Mouse (Mus musculus): ENCODE results near the gene Dtnb. TPM values are rescaled to one million over a fixed set of nuclear protein-coding genes. Genes with fewer than 3 reads are reported as not detected.
"Not testable (repeated sequence)": the region's sequence is repeated elsewhere in the genome, so short reads cannot be mapped to it uniquely, and the experiment has no call there.

Gene Dtnb
- polyA plus RNA-seq, 1 experiment, result 15.9 TPM

DNA sequence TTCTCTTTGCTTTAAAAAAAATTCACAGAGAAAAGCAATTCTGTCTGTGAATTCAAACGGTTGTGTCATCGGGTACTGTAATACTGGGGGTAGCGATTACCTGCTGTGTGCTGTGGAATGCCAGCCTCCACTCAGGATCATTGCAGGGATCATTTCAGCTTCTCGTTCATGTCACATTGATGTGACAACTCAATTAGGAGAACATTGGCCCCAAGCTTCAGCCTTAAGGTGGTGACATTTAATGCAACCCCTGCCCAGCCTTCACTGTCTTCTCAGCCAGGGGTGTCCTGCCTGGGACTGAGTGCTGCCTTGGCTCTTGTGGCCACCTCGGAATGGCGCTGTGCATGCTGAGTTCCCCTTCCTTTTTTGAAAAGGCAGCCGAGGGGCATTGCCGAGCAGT lies 101.7 kb downstream of the Dtnb start:
- WGBS, result 89% methylated on average over 8 of the region's 8 CpGs
- H3K27me3 ChIP-seq (ENCODE audit: control insufficient read depth, insufficient read depth, low read length), result no peaks in the 10 kb centered on the region
- H3K4me1 ChIP-seq (ENCODE audit: control insufficient read depth, insufficient read depth, insufficient read length, low read length), result no peaks in the 10 kb centered on the region
- H3K4me3 ChIP-seq (ENCODE audit: low read depth, low read length), result no peak overlapping the region
- no peaks in the 10 kb centered on the region for H3K36me3 ChIP-seq (ENCODE audit: control insufficient read depth, insufficient read depth, low read length)
- H3K27ac ChIP-seq (ENCODE audit: insufficient read depth, low read depth, low read length), result no peak overlapping the region
- TF ChIP-seq POLR2A (IDR thresholded peaks at IDR 0.05; ENCODE audit: low read depth, low read length), result no peak
- TF ChIP-seq CTCF (IDR thresholded peaks at IDR 0.05; ENCODE audit: extremely low read depth, insufficient read length, insufficient replicate concordance, low read depth, low read length), result no peak

GRCm38 (mm10) chr12:3674913-3675312 lies 102.7 kb downstream of the Dtnb start:
- WGBS, result 89% methylated on average over 9 of the region's 9 CpGs
- no peaks in the 10 kb centered on the region for H3K4me1 ChIP-seq (ENCODE audit: control insufficient read depth, insufficient read depth, insufficient read length, low read length)
- H3K4me3 ChIP-seq (ENCODE audit: low read depth, low read length), result no peak overlapping the region
- TF ChIP-seq POLR2A (IDR thresholded peaks at IDR 0.05; ENCODE audit: low read depth, low read length) (no peak), CTCF (IDR thresholded peaks at IDR 0.05; ENCODE audit: extremely low read depth, insufficient read length, insufficient replicate concordance, low read depth, low read length) (no peak)
- H3K36me3 ChIP-seq (ENCODE audit: control insufficient read depth, insufficient read depth, low read length), result no peaks in the 10 kb centered on the region
- no peaks in the 10 kb centered on the region for H3K27me3 ChIP-seq (ENCODE audit: control insufficient read depth, insufficient read depth, low read length)
- no peak overlapping the region for H3K27ac ChIP-seq (ENCODE audit: insufficient read depth, low read depth, low read length)

- TF ChIP-seq CTCF (IDR thresholded peaks at IDR 0.05; ENCODE audit: extremely low read depth, insufficient read length, insufficient replicate concordance, low read depth, low read length), result no peak
- TF ChIP-seq POLR2A (IDR thresholded peaks at IDR 0.05; ENCODE audit: low read depth, low read length), result no peak
- H3K4me3 ChIP-seq (ENCODE audit: low read depth, low read length), result no peak overlapping the region
- H3K4me1 ChIP-seq (ENCODE audit: control insufficient read depth, insufficient read depth, insufficient read length, low read length), result no peaks in the 10 kb centered on the region
- WGBS, result 86% methylated on average over 5 of the region's 5 CpGs
- H3K27ac ChIP-seq (ENCODE audit: insufficient read depth, low read depth, low read length), result no peak overlapping the region
- H3K36me3 ChIP-seq (ENCODE audit: control insufficient read depth, insufficient read depth, low read length), result no peaks in the 10 kb centered on the region
- no peaks in the 10 kb centered on the region for H3K27me3 ChIP-seq (ENCODE audit: control insufficient read depth, insufficient read depth, low read length)
These were observed 108.5 kb downstream of the Dtnb start for GRCm38 (mm10) chr12:3680721-3681120.

DNA sequence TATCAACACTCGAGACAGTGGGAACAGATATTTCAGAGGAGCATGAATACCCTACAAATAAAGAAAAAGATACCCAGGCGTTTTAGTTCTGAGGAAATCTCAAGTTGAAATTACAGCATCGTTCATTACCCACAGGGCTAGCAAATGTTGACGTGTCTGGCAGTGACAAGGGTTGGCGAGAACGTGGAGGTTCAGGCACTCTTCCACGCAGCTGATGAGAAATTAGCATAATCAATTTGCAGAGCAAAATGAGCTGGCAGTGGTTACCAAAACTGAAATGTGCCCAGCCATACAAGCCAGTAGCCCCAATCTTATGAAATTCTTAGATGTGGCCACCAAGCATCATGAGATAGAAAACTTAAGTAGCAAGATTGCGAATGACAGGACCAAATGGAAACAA lies 110.9 kb downstream of the Dtnb start:
- WGBS, result 86% methylated on average over 8 of the region's 8 CpGs
- Histone ChIP-seq H3K27me3 (ENCODE audit: control insufficient read depth, insufficient read depth, low read length) (no peaks in the 10 kb centered on the region), H3K36me3 (ENCODE audit: control insufficient read depth, insufficient read depth, low read length) (no peaks in the 10 kb centered on the region), H3K27ac (ENCODE audit: insufficient read depth, low read depth, low read length) (no peak overlapping the region), H3K4me3 (ENCODE audit: low read depth, low read length) (no peak overlapping the region), H3K4me1 (ENCODE audit: control insufficient read depth, insufficient read depth, insufficient read length, low read length) (no peaks in the 10 kb centered on the region)
- TF ChIP-seq POLR2A (IDR thresholded peaks at IDR 0.05; ENCODE audit: low read depth, low read length) (no peak), CTCF (IDR thresholded peaks at IDR 0.05; ENCODE audit: extremely low read depth, insufficient read length, insufficient replicate concordance, low read depth, low read length) (no peak)

- H3K36me3 ChIP-seq (ENCODE audit: control insufficient read depth, insufficient read depth, low read length), result no peaks in the 10 kb centered on the region
- no peak overlapping the region for H3K4me3 ChIP-seq (ENCODE audit: low read depth, low read length)
- H3K4me1 ChIP-seq (ENCODE audit: control insufficient read depth, insufficient read depth, insufficient read length, low read length), result no peaks in the 10 kb centered on the region
- 74% methylated on average over 7 of the region's 7 CpGs for WGBS
- TF ChIP-seq POLR2A (IDR thresholded peaks at IDR 0.05; ENCODE audit: low read depth, low read length) (no peak), CTCF (IDR thresholded peaks at IDR 0.05; ENCODE audit: extremely low read depth, insufficient read length, insufficient replicate concordance, low read depth, low read length) (no peak)
- no peaks in the 10 kb centered on the region for H3K27me3 ChIP-seq (ENCODE audit: control insufficient read depth, insufficient read depth, low read length)
- H3K27ac ChIP-seq (ENCODE audit: insufficient read depth, low read depth, low read length), result no peak overlapping the region
These were observed 114.3 kb downstream of the Dtnb start for GRCm38 (mm10) chr12:3686419-3686940.

GRCm38 (mm10) chr12:3690926-3691529 lies 118.8 kb downstream of the Dtnb start:
- H3K27me3 ChIP-seq (ENCODE audit: control insufficient read depth, insufficient read depth, low read length); H3K4me3 ChIP-seq (ENCODE audit: low read depth, low read length); H3K36me3 ChIP-seq (ENCODE audit: control insufficient read depth, insufficient read depth, low read length); H3K27ac ChIP-seq (ENCODE audit: insufficient read depth, low read depth, low read length); H3K4me1 ChIP-seq (ENCODE audit: control insufficient read depth, insufficient read depth, insufficient read length, low read length): not testable (repeated sequence)
- 94% methylated on average over 17 of the region's 17 CpGs for WGBS

DNA sequence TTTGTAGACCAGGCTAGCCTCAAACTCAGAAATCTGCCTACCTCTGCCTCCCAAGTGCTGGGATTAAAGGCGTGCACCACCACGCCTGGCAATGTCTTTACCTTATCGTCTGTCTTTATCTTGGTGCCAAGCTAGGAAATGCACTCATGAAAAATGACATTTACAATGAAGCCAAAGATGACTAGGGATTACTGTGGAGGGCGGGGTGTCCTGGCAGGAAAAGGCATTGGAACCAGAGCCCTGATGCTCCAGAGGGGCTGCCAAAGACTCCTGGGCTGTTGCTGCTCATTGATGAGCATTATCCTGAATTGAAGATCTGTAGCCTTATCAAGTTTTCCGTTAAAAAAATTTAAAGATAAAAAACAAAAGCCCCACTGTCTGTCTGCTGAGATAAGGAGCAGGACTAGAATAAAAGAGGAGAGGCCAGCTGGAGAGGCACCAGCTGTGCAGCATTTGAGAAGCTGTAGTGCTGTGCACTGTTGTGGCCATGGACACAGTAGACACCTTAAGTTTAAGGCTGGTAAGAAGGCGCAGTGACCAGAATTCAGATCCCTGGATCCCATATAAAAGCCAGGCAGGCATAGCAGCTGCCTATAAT lies 120.7 kb downstream of the Dtnb start:
- WGBS, result 47% methylated on average over 6 of the region's 6 CpGs

More for the DNA sequence above, 120.7 kb downstream of the Dtnb start:
- TF ChIP-seq CTCF (IDR thresholded peaks at IDR 0.05; ENCODE audit: extremely low read depth, insufficient read length, insufficient replicate concordance, low read depth, low read length), result no peak
- no peak for TF ChIP-seq POLR2A (IDR thresholded peaks at IDR 0.05; ENCODE audit: low read depth, low read length)
- Histone ChIP-seq H3K27ac (ENCODE audit: insufficient read depth, low read depth, low read length) (no peak overlapping the region), H3K4me1 (ENCODE audit: control insufficient read depth, insufficient read depth, insufficient read length, low read length) (no peaks in the 10 kb centered on the region), H3K4me3 (ENCODE audit: low read depth, low read length) (no peak overlapping the region), H3K27me3 (ENCODE audit: control insufficient read depth, insufficient read depth, low read length) (no peaks in the 10 kb centered on the region), H3K36me3 (ENCODE audit: control insufficient read depth, insufficient read depth, low read length) (no peaks in the 10 kb centered on the region)
